Mouse (Mus musculus): ENCODE measurements around the gene Cnih1. TPM values are rescaled to one million over a fixed set of nuclear protein-coding genes. Genes with fewer than 3 reads are reported as not detected.

Gene Cnih1
- total and polyA plus RNA-seq, 2 experiments from 2014 or later: 91.7 to 207 TPM

DNA sequence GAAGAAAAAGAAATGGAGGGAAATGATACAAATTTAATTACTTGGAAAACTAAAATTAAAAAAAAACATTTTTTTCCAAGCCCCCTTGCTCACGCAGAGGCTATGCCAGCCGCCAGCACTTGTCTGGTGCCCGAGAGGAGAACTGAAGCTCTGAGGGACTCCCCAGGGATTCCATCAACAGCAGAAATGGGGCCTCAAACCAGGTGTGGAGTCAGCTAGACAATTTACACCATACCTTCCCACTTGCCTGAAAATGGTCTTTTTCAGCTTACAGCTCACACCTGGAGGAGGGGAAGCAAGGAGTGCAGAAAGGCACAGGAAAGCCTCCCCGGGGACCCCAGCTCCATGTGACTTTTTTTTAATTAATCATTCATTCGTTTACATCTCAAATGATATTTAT, 3.0 kb downstream of the Cnih1 start:
- WGBS: 76% methylated on average over 5 of the region's 5 CpGs
- Histone ChIP-seq H3K9ac (replicated peaks; ENCODE audit: low read length, poor library complexity, severe bottlenecking) (no peak overlapping the region), H3K4me1 (ENCODE audit: insufficient read depth, low read length) (peaks cover 5% of the 10 kb centered on the region; the same call in 1 of the 2 replicates), H3K4me2 (ENCODE audit: low read depth, low read length, poor library complexity, severe bottlenecking) (no peak overlapping the region), H3K4me3 (ENCODE audit: low read depth, low read length) (no peak overlapping the region), H3K27me3 (ENCODE audit: insufficient read depth, low read length) (no peaks in the 10 kb centered on the region), H3K36me3 (ENCODE audit: insufficient read depth, low read length) (no peaks in the 10 kb centered on the region), H3K27ac (ENCODE audit: low read depth, low read length) (no peak overlapping the region), H3K9me3 (ENCODE audit: low read length) (no peaks in the 10 kb centered on the region)
- TF ChIP-seq CTCF (IDR thresholded peaks at IDR 0.05): no peak
- no peak for DNase-seq (ENCODE audit: low spot score)
- no peak for ATAC-seq (ENCODE audit: low FRiP score)

DNA sequence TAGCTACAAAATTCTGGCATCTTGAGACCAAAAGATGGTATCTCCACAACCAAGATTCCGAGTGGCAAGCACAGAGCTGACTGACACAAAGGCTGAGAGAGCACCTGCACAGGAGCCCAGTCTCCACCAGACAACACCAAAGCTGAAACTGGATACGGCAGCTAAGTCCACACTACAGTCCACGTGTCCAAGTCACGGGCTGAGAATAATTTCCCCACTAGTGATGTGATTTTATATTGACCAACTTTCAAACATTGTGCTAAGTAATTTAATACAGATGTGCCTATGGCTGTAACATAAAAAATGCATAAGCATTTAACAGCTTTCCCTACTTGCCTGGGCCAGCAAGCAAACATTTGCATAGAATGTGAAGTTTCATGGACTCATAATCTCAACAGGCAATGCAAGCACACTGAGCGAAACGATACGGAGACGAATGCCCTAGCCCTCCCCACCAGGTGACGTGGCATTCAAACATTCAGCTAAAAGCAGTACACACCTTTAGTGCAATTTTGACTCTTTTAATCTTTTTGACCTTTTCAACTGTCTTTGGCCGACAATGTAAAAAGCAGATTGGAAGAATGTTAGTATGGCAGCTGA, 4.8 kb downstream of the Cnih1 start:
- ATAC-seq (ENCODE audit: low FRiP score) (no peak), DNase-seq (ENCODE audit: low spot score) (no peak)
- no peak overlapping the region for H3K9ac ChIP-seq (replicated peaks; ENCODE audit: low read length, poor library complexity, severe bottlenecking)
- H3K9me3 ChIP-seq (ENCODE audit: low read length): no peaks in the 10 kb centered on the region
- peaks cover 5% of the 10 kb centered on the region; the same call in 1 of the 2 replicates for H3K4me1 ChIP-seq (ENCODE audit: insufficient read depth, low read length)
- no peak for TF ChIP-seq CTCF (IDR thresholded peaks at IDR 0.05)
- no peak overlapping the region for H3K27ac ChIP-seq (ENCODE audit: low read depth, low read length)
- H3K4me2 ChIP-seq (ENCODE audit: low read depth, low read length, poor library complexity, severe bottlenecking): no peak overlapping the region
- H3K36me3 ChIP-seq (ENCODE audit: insufficient read depth, low read length): peaks cover 14% of the 10 kb centered on the region
- H3K27me3 ChIP-seq (ENCODE audit: insufficient read depth, low read length): no peaks in the 10 kb centered on the region
- 92% methylated on average over 10 of the region's 10 CpGs for WGBS
- no peak overlapping the region for H3K4me3 ChIP-seq (ENCODE audit: low read depth, low read length)

DNA sequence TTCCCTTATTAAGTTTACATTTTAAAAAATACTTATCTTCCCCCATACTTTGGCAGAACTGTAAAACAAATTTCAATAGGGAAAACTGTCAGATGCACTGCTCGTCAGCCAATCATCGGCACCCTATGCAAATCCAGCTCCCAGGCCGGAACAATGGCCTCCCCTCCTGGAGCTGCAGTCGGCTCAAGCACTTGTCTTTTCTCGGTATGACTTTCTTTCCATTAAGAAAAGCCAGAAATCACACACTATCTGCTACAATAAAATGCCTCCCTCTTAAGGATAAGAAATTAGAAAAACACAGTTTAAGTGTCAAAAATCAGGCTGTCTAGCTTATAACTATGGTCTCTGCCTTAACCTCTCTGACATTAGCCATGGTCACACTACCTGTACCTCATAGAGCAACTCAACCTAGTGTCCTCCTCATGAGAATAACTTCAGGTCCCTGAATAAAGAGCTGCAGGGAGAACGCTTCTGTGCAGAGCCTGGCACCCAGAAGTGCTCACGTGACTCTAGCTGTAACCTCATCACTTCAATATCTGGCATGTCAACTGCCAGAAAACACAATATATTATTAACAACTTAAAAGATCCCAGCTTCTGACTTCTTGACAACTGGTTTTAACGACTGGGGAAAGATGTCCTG, 5.9 kb downstream of the Cnih1 start:
- no peak for ATAC-seq (ENCODE audit: low FRiP score)
- no peak overlapping the region for H3K4me3 ChIP-seq (ENCODE audit: low read depth, low read length)
- no peak overlapping the region for H3K4me2 ChIP-seq (ENCODE audit: low read depth, low read length, poor library complexity, severe bottlenecking)
- no peaks in the 10 kb centered on the region for H3K27me3 ChIP-seq (ENCODE audit: insufficient read depth, low read length)
- H3K9me3 ChIP-seq (ENCODE audit: low read length): no peaks in the 10 kb centered on the region
- DNase-seq (ENCODE audit: low spot score): no peak
- peaks cover 20% of the 10 kb centered on the region for H3K36me3 ChIP-seq (ENCODE audit: insufficient read depth, low read length)
- no peak overlapping the region for H3K27ac ChIP-seq (ENCODE audit: low read depth, low read length)
- no peak for TF ChIP-seq CTCF (IDR thresholded peaks at IDR 0.05)
- H3K9ac ChIP-seq (replicated peaks; ENCODE audit: low read length, poor library complexity, severe bottlenecking): no peak overlapping the region
- H3K4me1 ChIP-seq (ENCODE audit: insufficient read depth, low read length): peaks cover 5% of the 10 kb centered on the region; the same call in 1 of the 2 replicates
- 79% methylated on average over 8 of the region's 8 CpGs for WGBS

GRCm38 (mm10) chr14:46781086-46781485, 7.1 kb downstream of the Cnih1 start:
- 97% methylated on average over 7 of the region's 7 CpGs for WGBS
- H3K36me3 ChIP-seq (ENCODE audit: insufficient read depth, low read length): peaks cover 22% of the 10 kb centered on the region
- no peak overlapping the region for H3K4me3 ChIP-seq (ENCODE audit: low read depth, low read length)
- ATAC-seq (ENCODE audit: low FRiP score) (no peak), DNase-seq (ENCODE audit: low spot score) (no peak)
- no peak for TF ChIP-seq CTCF (IDR thresholded peaks at IDR 0.05)
- no peaks in the 10 kb centered on the region for H3K27me3 ChIP-seq (ENCODE audit: insufficient read depth, low read length)
- no peaks in the 10 kb centered on the region for H3K9me3 ChIP-seq (ENCODE audit: low read length)
- no peak overlapping the region for H3K27ac ChIP-seq (ENCODE audit: low read depth, low read length)
- H3K9ac ChIP-seq (replicated peaks; ENCODE audit: low read length, poor library complexity, severe bottlenecking): no peak overlapping the region
- H3K4me1 ChIP-seq (ENCODE audit: insufficient read depth, low read length): no peaks in the 10 kb centered on the region
- no peak overlapping the region for H3K4me2 ChIP-seq (ENCODE audit: low read depth, low read length, poor library complexity, severe bottlenecking)

- Histone ChIP-seq H3K9ac (replicated peaks; ENCODE audit: low read length, poor library complexity, severe bottlenecking) (no peak overlapping the region), H3K4me1 (ENCODE audit: insufficient read depth, low read length) (no peaks in the 10 kb centered on the region), H3K27me3 (ENCODE audit: insufficient read depth, low read length) (no peaks in the 10 kb centered on the region), H3K4me2 (ENCODE audit: low read depth, low read length, poor library complexity, severe bottlenecking) (no peak overlapping the region), H3K27ac (ENCODE audit: low read depth, low read length) (no peak overlapping the region), H3K4me3 (ENCODE audit: low read depth, low read length) (no peak overlapping the region), H3K36me3 (ENCODE audit: insufficient read depth, low read length) (peaks cover 31% of the 10 kb centered on the region), H3K9me3 (ENCODE audit: low read length) (no peaks in the 10 kb centered on the region)
- WGBS: 98% methylated on average over 7 of the region's 7 CpGs
- no peak for DNase-seq (ENCODE audit: low spot score)
- peak; percentile 36 for TF ChIP-seq CTCF (IDR thresholded peaks at IDR 0.05)
- ATAC-seq (ENCODE audit: low FRiP score): no peak
These were observed 9.0 kb downstream of the Cnih1 start for GRCm38 (mm10) chr14:46779217-46779616.

DNA sequence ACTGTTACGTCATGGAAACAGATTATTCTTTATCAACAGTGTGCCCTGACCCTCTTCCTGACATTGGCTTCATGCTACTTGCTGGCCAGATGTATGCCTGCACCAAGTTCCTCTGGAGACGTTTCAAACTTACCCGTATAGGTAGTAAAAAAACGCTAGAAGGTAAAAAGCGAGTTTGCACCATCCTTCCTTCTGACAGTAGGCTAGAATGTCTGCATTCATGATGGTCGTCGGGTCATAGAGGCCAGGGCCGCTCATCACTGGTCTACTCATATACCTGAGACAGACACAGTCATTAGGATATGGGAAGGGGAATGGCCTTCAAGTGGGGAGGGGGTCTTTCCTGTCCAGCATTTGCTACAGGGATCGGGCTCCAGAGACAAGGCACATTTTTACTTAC, 9.5 kb downstream of the Cnih1 start:
- H3K27me3 ChIP-seq (ENCODE audit: insufficient read depth, low read length): no peaks in the 10 kb centered on the region
- ATAC-seq (ENCODE audit: low FRiP score) (no peak), DNase-seq (ENCODE audit: low spot score) (no peak)
- 97% methylated on average over 9 of the region's 9 CpGs for WGBS
- no peaks in the 10 kb centered on the region for H3K9me3 ChIP-seq (ENCODE audit: low read length)
- H3K27ac ChIP-seq (ENCODE audit: low read depth, low read length): no peak overlapping the region
- no peak overlapping the region for H3K4me3 ChIP-seq (ENCODE audit: low read depth, low read length)
- no peak for TF ChIP-seq CTCF (IDR thresholded peaks at IDR 0.05)
- H3K4me1 ChIP-seq (ENCODE audit: insufficient read depth, low read length): no peaks in the 10 kb centered on the region
- peaks cover 33% of the 10 kb centered on the region for H3K36me3 ChIP-seq (ENCODE audit: insufficient read depth, low read length)
- H3K9ac ChIP-seq (replicated peaks; ENCODE audit: low read length, poor library complexity, severe bottlenecking): no peak overlapping the region
- H3K4me2 ChIP-seq (ENCODE audit: low read depth, low read length, poor library complexity, severe bottlenecking): no peak overlapping the region
